Mouse (Mus musculus) c-Kit-positive CD71-negative TER-119-negative erythroid progenitor cells, embryonic 14.5 days (primary cell): ENCODE measurements around the gene Vmn1r55.
"Not testable (repeated sequence)": the region's sequence is repeated elsewhere in the genome, so short reads cannot be mapped to it uniquely, and the experiment has no call there.

Experiments used
- DNase-seq: peaks from one replicate; pipeline ENCODE4 v3.0.0-alpha.2; 2013; ENCODE audit warnings: low read depth

Gene Vmn1r55

DNA sequence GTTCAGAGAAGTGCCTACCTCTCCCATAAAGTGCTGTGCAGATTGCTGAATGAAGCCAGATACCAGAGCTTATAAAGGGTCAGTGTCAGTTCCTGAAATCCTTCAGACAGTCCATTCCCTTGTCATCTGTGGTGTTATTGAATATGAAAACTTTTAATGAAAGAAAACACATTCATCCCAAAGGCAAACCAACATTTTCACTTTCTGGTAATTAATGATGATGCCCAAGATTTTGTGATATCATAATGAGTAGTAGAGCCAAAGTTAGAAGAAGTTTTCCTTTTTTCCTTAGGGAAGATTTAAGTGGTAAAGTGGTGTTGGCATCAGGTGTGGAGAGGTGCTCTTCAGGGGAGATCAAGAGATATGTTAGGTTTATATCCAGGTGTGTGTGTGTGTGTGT, at the start of gene Vmn1r55:
Gene Vmn1r55 (minus strand): TSS at position 101 of the 400 bp plus-strand sequence.
- not testable (repeated sequence) for DNase-seq

DNA sequence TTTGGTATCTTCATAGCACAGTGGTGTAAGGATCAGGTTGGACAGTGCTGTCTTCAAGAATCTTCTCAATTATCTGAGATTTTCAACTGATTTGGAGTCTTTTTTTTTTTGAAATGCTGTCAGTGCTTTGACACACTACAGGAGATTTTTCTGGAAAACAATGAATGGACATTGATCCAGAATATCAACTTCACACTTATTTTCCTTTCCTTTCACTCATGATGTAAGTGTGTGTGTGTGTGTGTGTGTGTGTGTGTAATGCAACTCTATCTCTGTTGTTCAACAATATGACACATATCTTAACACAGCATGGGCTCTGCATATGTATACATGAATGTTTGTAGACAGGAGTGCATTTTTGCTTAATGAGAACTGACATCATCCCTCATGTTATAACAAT, 47.2 kb upstream of the Vmn1r55 start, which contains the start of gene Vmn1r56:
Gene Vmn1r56 (minus strand): TSS at position 101 of the 400 bp plus-strand sequence.
- not testable (repeated sequence) for DNase-seq

DNA sequence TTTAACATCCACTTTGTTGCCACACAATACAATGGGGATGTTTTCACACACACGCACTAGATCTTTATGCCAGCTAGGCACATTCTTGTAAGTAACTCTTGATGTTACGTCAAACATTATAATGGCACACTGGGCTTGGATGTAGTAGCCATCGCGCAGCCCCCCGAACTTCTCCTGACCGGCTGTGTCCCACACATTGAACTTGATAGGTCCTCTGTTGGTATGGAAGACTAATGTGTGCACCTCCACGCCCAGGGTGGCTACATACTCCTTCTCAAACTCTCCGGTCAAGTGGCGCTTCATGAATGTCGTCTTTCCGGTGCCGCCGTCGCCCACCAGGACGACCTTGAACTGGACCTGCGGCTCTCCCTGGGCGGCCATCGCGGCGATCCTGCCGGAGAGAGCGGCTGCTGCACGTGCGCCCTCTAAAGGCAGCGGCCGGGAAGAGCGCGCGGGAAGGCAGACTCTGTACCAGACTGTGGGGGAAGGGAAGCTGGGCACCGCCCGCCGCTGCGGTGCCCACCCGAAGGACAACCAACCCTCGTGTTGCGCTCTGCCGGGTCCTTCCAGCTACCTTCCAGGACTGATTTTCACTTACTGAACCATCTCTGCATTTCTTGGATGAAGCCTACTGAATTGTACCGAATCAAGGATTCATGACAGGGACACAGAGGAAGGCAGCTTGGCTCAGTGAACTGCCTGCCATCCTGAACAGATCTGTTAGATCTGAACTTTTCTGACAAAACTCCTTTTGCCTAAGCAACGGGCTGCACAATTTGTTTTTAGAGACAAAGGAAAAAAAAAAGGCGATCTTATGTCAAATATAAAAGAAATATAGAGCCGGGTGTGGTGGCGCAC, 23.7 kb downstream of the Vmn1r55 start, which contains the start of gene Rasl2-9:
Gene Rasl2-9 (minus strand): TSS at position 402 of the 858 bp plus-strand sequence.
- peak; percentile 36 for DNase-seq

DNA sequence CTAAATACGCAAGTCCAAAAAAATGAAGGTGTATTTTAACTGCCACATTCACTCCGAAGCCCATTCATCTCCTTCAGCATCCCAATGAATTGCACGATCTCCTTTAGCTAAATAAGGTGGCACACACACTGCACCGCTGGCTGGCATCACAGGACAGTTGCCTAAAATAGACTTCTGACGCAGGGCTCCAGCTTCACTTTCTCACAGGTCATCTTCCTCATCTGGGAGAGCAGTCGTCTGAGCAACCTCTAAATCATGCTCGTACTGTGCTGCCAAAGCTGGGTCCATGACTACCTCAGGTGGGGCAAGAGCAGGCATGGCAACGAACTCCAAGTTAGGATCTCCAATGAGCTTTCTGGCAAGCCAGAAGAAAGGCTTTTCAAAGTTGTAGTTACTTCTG, 24.4 kb downstream of the Vmn1r55 start:
- no peak for DNase-seq

DNA sequence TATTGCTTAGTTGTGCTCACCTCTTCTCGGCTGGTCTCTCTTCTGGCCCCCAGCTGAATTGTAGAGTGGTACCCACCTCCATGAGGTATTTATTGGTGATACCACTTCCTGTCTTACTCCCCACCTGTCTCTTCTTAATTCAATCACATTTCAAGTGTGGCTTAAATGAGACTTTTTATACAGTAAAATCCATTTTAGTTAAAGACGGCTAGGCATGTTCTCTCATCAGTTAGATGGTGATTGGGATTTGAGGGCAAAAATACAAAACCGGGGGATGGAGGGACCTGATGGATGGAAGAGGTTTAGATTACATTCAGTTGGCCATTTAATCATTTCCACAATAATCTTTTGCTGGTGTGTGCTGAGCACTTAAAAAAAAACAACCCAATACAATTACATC, 32.6 kb downstream of the Vmn1r55 start, which contains the start of gene Rfpl4:
Gene Rfpl4 (minus strand): TSS at position 101 of the 400 bp plus-strand sequence.
- DNase-seq: no peak

DNA sequence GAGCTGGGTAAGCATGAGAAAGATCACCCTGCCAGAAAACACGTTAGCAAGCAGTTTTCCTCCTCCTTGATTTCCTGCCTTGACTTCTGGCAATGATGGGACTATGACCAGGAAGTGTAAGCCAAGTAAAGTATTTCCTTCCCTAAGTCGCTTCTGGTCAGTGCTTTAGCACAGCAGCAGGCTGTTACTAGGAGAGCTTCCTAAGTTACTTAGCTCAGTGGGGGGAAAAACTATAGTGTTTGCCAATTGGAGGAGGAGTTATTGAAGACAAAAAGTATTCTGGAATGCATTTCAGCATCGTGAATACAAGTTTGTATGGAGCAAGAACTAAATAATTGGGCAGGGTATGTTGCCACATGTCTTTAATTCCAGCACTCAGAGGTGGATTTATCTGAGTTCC, 36.8 kb downstream of the Vmn1r55 start:
- DNase-seq: no peak

DNA sequence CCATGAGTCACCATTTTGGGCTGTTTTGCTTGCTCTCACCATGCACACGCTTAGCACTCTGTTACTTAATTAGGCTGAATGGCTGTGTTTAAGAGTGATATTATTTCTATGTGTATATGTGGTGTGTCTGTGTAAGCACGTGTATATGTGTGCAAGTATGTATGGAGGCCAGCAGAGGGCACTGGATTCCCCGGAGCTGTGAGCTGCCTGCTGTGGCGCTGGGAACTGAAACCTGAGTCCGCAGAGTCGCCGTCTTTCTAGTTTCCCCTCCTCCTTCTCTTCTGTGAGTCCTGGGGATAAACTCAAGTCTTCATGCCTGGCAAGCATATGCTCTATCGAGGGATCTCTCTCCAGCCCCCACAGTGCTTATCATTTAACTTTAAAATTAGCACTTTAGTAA, 40.2 kb downstream of the Vmn1r55 start:
- DNase-seq: no peak

DNA sequence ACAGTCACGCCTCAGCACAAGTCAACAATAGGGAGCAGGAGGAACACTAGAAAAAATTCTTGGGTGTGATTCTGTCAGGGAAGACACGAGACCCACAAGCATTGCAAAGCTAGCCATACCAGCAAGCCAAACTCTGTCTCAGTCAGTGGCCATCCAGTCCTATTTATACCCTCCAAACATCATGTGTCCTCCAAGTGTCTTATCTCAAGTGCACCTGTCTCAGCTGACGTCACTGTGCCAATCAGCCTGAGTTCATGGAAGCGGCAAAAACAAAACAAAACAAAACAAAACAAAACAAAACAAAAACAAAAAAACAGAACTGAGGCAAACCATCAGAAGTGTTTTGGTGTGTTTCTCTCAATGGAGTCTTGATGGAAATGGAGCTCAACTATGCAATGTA, 41.2 kb downstream of the Vmn1r55 start:
- no peak for DNase-seq

DNA sequence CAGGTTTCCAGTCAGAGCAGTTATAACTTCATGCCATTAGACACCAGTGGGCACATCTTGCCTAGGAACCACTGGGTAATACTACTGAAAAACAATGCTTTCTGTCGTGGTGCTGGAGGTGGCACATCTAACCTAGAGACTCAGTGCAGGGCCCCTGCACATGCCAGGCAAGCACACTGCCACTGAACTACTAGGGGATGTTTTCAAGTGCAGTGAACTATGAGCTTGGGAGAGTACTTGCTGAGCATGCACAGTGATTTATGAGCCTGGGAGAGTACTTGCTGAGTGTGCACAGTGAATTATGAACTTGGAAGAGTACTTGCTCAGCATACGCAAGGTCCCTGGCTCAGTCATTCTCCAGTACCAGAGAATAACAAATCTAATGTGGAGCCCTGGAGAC, 46.9 kb downstream of the Vmn1r55 start:
- DNase-seq: no peak

DNA sequence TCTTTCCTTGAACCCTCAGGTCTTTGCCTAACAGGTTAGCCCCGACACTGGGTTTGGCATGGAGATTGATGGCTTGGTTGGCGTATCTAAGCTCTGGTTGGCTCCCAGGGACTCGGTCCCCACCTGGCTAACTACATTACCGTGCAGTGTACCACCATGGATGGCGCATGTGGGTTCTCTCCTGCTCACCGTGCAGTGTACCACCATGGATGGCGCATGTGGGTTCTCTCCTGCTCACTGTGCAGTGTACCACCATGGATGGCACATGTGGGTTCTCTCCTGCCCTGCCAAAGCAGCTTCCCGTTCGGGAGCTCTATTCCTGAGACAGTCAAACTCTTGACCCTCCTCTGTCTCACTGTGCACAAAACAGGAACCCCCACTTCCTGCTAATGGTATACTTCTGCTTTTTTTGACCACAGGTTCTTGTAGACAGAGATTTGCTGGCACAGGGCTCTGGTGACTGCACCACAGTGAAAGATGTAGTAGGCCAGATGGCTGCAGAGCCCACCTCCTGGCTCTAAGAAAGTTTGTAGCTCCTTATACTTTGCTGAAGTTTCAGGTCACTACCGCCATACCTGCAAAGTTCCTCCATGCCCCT, 48.3 kb downstream of the Vmn1r55 start:
- no peak for DNase-seq

DNA sequence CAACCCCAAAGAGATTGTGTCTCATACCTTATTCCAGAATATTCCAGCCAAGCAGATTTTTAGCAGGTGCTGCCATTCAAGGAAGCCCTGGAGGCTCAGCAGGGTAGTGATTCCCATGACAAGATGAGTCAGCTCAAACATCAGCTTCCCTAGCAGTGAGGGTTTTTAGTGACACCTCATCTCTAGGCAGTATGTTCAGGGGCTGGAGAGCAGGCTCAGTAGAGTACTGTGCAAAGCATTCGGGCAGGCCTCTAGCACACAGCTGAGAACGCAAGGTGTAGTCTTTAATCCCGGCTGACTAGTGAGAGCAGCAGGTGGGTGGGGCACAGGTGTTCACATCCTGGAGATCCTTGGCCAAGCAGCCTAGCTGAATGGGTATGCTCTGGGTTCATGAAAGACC, 49.7 kb downstream of the Vmn1r55 start:
- no peak for DNase-seq

DNA sequence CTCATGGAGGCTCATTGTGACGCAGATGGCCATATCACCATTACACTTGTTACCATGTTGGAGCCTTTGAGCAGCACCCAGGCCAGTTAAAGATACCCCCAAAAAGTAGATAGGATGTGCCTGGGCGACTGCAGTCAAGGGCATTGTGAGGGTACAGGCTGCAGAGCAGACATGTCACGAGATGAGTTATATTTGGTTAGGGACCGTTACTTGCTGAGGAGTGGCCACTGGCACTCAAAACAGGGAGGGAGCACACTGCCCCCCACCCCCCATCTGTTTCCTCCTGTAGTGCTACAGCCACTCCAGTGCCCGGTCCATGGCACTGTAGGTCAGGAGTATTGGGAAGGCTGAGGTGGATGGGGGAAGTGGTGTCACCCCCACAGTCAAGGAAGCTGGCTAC, 50.7 kb downstream of the Vmn1r55 start:
- DNase-seq: no peak

DNA sequence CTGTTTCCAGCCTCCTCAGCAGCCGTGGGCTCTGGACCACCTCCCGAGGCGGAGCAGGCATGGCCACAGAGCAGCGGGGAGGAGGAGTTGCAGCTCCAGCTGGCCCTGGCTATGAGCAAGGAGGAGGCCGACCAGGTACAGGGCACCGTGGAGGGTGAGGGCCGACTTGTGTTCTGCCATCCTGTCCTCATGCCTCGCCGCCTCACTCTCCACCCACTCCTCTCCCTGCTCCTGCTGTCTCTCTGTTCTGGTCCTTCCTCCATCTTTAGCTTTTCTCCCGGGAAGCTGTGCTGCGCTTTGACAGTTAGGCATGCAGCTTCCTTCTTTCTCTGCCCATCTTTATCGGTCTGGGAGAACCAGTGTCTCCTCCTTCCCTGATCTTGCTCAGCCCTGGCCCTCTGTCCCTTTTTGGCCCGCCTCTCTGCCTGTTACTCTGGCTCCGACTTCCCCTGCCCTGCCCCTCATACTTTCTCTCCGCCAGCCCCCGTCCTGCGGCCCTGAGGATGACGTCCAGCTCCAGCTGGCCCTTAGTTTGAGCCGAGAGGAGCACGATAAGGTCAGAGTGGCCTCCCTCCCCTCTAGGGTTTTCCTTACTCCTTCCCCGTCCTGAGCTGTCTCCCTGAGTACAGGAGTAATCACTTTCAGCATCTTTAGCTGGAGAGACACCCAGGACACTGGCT, 56.5 kb downstream of the Vmn1r55 start:
- DNase-seq: no peak

DNA sequence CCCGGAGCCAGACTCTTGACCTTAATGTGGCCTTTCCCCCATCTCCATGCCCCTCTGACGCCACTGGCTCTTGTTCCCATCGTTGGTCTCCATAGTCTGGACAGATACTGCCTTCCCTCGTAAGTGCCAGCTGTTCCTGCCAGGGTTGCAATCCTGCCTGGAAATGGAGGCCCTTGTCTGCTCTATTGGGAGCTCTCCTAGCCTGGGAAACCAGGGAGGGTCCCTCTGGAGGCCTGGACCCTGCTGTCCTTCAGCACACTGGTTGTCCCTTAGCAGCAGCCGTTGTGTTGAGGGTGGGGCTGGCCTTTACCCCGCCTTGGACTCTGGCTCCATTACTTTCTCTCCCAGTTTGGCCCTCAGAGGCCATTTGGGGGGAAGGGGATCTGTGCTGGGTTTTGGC, 57.1 kb downstream of the Vmn1r55 start:
- no peak for DNase-seq

DNA sequence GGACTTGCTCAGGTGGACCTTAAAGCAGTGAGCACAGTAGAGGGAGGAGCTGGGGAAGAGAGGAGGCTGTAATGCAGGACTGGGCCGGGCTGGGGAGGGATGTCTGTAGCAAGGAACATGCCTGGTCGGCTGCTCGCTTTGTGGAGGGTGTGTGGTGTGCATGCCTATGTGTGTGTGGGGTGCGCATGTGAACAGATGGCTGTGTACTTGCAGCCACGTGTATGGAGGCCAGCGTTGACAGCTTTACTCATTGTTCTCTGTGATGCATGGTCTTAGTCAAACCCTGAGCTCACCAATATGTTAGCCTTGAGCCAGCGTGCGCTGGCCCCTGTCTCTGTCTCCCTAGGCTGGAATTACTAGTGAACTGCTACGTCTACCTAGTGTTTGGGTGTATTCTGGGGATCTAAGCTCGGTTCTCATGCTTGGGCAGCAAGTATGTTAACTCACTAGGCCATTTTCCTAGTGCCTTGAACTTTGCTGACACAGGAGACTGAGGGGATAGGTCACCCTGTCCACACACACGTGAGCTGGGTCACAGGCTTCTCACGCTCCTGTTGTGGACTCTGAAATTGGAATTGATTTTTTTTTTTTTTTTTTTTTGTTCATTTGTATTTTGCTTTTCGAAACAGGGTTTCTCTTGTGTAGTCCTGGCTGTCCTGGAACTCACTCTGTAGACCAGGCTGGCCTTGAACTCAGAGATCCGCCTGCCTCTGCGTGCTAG, 58.3 kb downstream of the Vmn1r55 start:
- DNase-seq: no peak

DNA sequence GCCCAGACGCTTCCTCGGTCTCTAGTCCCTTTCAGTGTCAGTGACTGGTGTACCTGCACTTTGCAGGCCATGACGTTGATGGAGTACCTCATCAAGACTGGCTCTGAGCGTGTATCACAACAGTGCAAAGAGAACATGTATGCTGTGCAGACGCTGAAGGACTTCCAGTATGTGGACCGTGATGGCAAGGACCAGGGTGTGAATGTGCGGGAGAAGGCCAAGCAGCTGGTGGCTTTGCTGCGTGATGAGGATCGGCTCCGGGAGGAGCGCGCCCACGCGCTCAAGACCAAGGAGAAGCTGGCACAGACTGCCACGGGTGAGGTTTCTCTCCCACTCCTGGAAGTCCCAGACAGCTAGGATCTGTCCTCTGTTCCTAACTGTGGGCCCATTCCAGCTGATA, 59.6 kb downstream of the Vmn1r55 start:
- DNase-seq: no peak

DNA sequence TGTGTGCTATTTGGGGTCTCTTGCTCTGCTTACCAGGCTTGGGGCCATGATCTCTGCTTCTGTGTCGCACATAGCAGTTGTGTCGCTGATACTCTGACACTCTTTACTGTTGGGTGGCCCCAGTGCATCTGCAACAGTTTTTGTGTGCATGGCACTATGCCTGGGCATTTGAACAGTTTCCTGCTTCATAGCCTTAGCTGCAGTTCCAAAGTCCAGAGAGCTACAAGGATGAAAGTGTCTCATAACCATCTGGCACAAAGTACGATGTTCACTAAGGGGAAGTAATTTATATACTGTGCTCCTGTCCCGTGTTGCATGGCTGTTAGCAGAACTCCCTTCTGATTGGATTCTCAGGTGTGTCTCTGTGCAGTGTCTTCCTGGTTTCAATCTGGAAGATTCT, 61.6 kb downstream of the Vmn1r55 start:
- no peak for DNase-seq

DNA sequence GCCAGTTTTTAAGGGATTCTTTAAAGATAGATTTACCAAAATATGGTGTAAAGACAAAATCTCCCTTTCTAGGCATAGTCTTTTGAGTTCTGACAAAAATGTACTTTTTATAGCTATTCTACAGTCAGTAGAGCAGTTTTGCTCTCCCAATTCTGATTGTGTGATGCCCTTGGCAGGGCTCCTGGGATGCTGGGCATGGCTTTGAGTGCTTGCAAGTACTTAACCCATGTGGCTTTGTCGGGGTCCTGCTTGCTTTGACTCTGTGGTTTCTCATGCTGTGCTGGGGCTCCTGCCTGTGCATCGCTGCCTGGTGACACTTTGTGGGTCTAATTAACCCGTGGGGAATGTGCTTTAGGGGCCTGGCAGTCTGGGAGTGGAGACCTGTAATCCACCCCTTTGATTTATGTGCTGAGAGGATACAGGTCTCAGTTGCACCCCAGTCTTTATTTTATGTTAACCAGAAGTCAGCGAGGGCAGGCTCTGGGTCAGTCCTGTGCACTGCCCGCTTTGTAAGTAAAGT, 62.5 kb downstream of the Vmn1r55 start:
- DNase-seq: no peak

DNA sequence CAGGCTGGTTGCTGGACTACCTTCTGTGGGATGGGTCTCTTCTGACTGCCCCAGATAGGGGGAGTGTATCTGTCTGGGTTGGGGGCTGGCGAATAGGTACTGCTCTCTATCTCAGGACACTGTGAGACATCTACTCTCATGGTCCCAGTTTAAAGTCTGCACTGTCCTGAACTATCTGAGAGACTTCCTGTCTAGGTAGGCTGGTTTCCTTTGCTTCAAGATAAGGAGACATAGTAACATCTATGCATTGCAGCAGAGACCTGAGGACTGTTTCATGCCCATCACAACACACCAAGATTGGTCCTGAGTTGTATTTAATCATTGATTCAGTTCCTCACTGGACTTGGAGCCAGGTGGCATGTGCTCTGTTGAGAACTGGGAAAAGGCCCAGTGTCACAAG, 64.0 kb downstream of the Vmn1r55 start:
- no peak for DNase-seq

DNA sequence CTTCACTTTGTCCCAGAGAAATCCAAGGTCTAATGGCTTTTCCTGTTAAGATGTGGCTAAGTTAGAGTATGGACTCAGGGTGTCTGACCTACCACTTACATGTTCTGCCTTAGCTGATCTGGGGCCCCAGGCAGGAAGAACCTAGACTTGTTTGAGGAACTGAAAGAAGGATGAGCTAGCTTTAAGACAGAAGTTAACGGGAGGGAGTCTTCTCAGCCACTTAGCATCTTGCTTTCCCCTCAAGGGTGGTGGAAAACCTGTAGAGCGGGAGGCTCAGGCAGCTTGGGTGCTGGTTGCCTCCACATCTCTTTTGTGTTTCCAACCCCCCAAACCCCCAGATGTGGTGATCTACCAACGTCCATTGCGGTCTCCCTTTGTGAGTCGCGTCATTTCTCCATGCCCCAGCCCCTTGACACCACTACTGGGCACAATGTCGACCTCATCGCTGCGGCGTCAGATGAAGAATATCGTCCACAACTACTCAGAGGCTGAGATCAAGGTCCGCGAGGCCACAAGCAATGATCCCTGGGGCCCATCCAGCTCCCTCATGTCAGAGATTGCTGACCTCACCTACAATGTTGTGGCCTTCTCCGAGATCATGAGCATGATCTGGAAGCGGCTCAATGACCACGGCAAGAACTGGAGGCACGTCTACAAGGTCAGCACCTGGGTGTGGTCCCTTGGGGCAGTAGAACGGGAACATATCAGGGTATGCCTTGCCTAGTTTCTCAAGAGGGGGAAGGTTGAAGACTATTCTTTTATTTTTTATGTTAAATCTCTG, 66.0 kb downstream of the Vmn1r55 start:
- no peak for DNase-seq

DNA sequence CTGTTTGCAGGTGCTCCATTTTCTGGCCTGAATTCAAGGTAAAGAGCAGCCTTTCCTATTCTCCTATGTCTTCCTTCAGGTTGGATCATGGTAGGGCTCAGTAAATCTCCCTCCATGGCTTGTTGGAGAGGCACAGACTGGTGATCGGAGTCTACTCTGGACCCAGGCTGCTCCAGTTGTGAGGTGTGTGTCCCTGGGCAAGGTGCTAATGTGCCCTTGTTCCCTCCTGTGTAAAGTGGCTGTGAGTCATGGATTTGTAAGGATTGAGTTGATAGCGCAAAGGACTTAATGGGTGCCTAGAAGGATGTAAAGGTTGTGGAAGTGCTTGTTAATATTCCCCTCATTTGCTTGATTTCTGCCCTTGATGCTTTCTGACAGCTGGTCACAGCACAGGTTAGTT, 67.5 kb downstream of the Vmn1r55 start:
- no peak for DNase-seq
